Comparison of ENCODE assay signal across 7 mouse cellular contexts in the genomic region with DNA sequence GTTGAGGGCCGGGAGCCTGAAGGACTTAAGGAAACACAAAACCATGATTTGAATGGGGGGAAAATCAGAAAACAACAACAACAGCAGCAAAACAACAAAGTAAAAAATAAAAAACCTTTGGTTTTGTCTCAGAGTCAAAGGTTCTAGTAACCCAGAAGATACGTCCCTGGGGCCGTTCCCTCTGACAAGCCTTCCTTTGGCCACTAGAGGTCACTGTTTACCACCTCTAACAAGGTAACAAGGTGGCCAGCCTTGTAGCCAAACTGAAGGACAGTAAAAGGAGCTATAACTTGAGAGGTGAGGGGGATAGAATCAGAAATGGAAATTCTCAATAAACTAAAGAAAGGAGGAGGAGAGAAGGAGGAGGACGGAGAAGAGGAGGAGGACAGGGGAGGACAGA. TPM values are rescaled to one million over a fixed set of nuclear protein-coding genes. Genes with fewer than 3 reads are reported as not detected.
DNase-seq lines count a peak whose midpoint lies in the region; ATAC-seq lines count a peak whose summit lies in the region.

No protein-coding gene starts in this region.

- ATAC-seq in kidney, embryonic 16.5 days (ENCODE audit: low FRiP score, low TSS enrichment): peak; percentile 62; the same call in 1 of the 2 replicates
- peak; percentile 72 for ATAC-seq in lung, embryonic 16.5 days (ENCODE audit: low read depth)

- no peak overlapping the region for H3K27ac ChIP-seq in kidney, embryonic 16.5 days (ENCODE audit: low read length)
- no peak overlapping the region for H3K27ac ChIP-seq in lung, embryonic 16.5 days (ENCODE audit: low read length)

- H3K27me3 ChIP-seq in kidney, embryonic 16.5 days (ENCODE audit: insufficient read depth, low read length): no peaks in the 10 kb centered on the region
- no peaks in the 10 kb centered on the region for H3K27me3 ChIP-seq in lung, embryonic 16.5 days (ENCODE audit: control insufficient read depth, insufficient read depth, low read depth, low read length)

- WGBS in kidney, embryonic 16.5 days: 35% methylated on average over 4 of the region's 4 CpGs
- 27% methylated on average over 4 of the region's 4 CpGs for WGBS in lung, embryonic 16.5 days

- no peaks in the 10 kb centered on the region for H3K9me3 ChIP-seq in kidney, embryonic 16.5 days (ENCODE audit: low read length)
- H3K9me3 ChIP-seq in lung, embryonic 16.5 days (ENCODE audit: control insufficient read depth, low read length): no peaks in the 10 kb centered on the region; the same call in 1 of the 2 replicates

- no peak overlapping the region for H3K4me3 ChIP-seq in kidney, embryonic 16.5 days (ENCODE audit: low read length)
- no peak overlapping the region for H3K4me3 ChIP-seq in lung, embryonic 16.5 days (ENCODE audit: low read length)

- peaks cover 10% of the 10 kb centered on the region; the same call in 1 of the 2 replicates for H3K36me3 ChIP-seq in kidney, embryonic 16.5 days (ENCODE audit: insufficient read depth, low read length)
- peaks cover 5% of the 10 kb centered on the region; the same call in 1 of the 2 replicates for H3K36me3 ChIP-seq in lung, embryonic 16.5 days (ENCODE audit: control insufficient read depth, insufficient read depth, low read length)

- H3K9ac ChIP-seq in kidney, embryonic 16.5 days (replicated peaks; ENCODE audit: low read length): no peak overlapping the region
- H3K9ac ChIP-seq in lung, embryonic 16.5 days (ENCODE audit: low read length): no peak overlapping the region

- peak; percentile 75 to 80 for DNase-seq in B cell, adult 2 months
- peak; percentile 72 for DNase-seq in ES-CJ7 (ENCODE audit: low read depth, low spot score)
- peak; percentile 69 for DNase-seq in cerebellum, adult 8-10 months
- peak; percentile 45 for DNase-seq in gastrocnemius, postnatal 10 days
- DNase-seq in retina, embryonic 14.5 days (ENCODE audit: low spot score): peak; percentile 88

- no peaks in the 10 kb centered on the region for H3K4me1 ChIP-seq in kidney, embryonic 16.5 days (ENCODE audit: insufficient read depth, low read length)
- H3K4me1 ChIP-seq in lung, embryonic 16.5 days (replicated peaks; ENCODE audit: control insufficient read depth, insufficient read depth, low read length): no peaks in the 10 kb centered on the region

- H3K4me2 ChIP-seq in kidney, embryonic 16.5 days (replicated peaks; ENCODE audit: low read depth, low read length): no peak overlapping the region
- H3K4me2 ChIP-seq in lung, embryonic 16.5 days (ENCODE audit: low read depth, low read length): no peak overlapping the region

RNA-seq across cellular contexts. Expression of a gene that starts 42.3 kb away (rescaled TPM):
- 10 to 100 TPM; 29.6 to 48.0 TPM for total RNA-seq in gastrocnemius, postnatal 10 days (2021)
- 5.7 and 6.8 TPM in 2 replicates for polyA plus RNA-seq in kidney, embryonic 16.5 days (2015; fragmentation: Nextera tagmentation; extraction: Ambion mirVana)
- 8.1 and 9.3 TPM in 2 replicates for polyA plus RNA-seq in lung, embryonic 16.5 days (2015; fragmentation: Nextera tagmentation; extraction: Ambion mirVana)
